Mouse (Mus musculus): Measurements from ENCODE around the gene Srp68. TPM values are rescaled to one million over a fixed set of nuclear protein-coding genes. Genes with fewer than 3 reads are reported as not detected.

The Srp68 gene
- polyA plus RNA-seq, 1 experiment from 2014 or later, result 89.8 TPM

- Histone ChIP-seq H3K36me3 (ENCODE audit: insufficient read depth) (peaks cover 39% of the 10 kb centered on the region), H3K4me3 (ENCODE audit: low read depth, low read length) (peak overlapping the region; percentile 97), H3K9me3 (ENCODE audit: low read depth, low read length) (no peaks in the 10 kb centered on the region), H3K4me2 (peak overlapping the region; percentile 85), H3K4me1 (ENCODE audit: insufficient read depth) (peaks cover 11% of the 10 kb centered on the region), H3K27me3 (ENCODE audit: insufficient read depth, low read length) (no peaks in the 10 kb centered on the region), H3K27ac (ENCODE audit: low read depth) (peak overlapping the region; percentile 90; the same call in 1 of the 2 replicates), H3K9ac (peak overlapping the region; percentile 92)
- peak; percentile 32; the same call in 1 of the 2 replicates for ATAC-seq (ENCODE audit: insufficient read depth)
- TF ChIP-seq CTCF (IDR thresholded peaks at IDR 0.05; ENCODE audit: low read depth), result no peak
- no peak for DNase-seq
- WGBS, result under 1% methylated on average over 39 of the region's 39 CpGs
Measured at GRCm38 (mm10) chr11:116273469-116274044, 460 bp downstream of the Srp68 start.

- Histone ChIP-seq H3K9ac (peak overlapping the region; percentile 92), H3K27ac (ENCODE audit: low read depth) (no peak overlapping the region), H3K4me1 (ENCODE audit: insufficient read depth) (peaks cover 11% of the 10 kb centered on the region), H3K27me3 (ENCODE audit: insufficient read depth, low read length) (no peaks in the 10 kb centered on the region), H3K4me3 (ENCODE audit: low read depth, low read length) (peak overlapping the region; percentile 97), H3K9me3 (ENCODE audit: low read depth, low read length) (no peaks in the 10 kb centered on the region), H3K4me2 (peak overlapping the region; percentile 85), H3K36me3 (ENCODE audit: insufficient read depth) (peaks cover 46% of the 10 kb centered on the region)
- TF ChIP-seq CTCF (IDR thresholded peaks at IDR 0.05; ENCODE audit: low read depth), result no peak
- DNase-seq (no peak), ATAC-seq (ENCODE audit: insufficient read depth) (no peak)
- 47% methylated on average over 12 of the region's 12 CpGs for WGBS
Measured at GRCm38 (mm10) chr11:116272589-116273468, 1.2 kb downstream of the Srp68 start.

- Histone ChIP-seq H3K9ac (no peak overlapping the region), H3K4me3 (ENCODE audit: low read depth, low read length) (no peak overlapping the region), H3K4me2 (no peak overlapping the region), H3K36me3 (ENCODE audit: insufficient read depth) (peaks cover 76% of the 10 kb centered on the region), H3K27me3 (ENCODE audit: insufficient read depth, low read length) (no peaks in the 10 kb centered on the region), H3K9me3 (ENCODE audit: low read depth, low read length) (no peaks in the 10 kb centered on the region), H3K27ac (ENCODE audit: low read depth) (no peak overlapping the region), H3K4me1 (ENCODE audit: insufficient read depth) (peaks cover 6% of the 10 kb centered on the region)
- no peak for ATAC-seq (ENCODE audit: insufficient read depth)
- TF ChIP-seq CTCF (IDR thresholded peaks at IDR 0.05; ENCODE audit: low read depth), result no peak
- 89% methylated on average over 8 of the region's 8 CpGs for WGBS
- no peak for DNase-seq
Measured at GRCm38 (mm10) chr11:116269560-116269959, 4.5 kb downstream of the Srp68 start.

- peaks cover 5% of the 10 kb centered on the region; the same call in 1 of the 2 replicates for H3K4me1 ChIP-seq (ENCODE audit: insufficient read depth)
- no peak overlapping the region for H3K4me3 ChIP-seq (ENCODE audit: low read depth, low read length)
- 93% methylated on average over 6 of the region's 6 CpGs for WGBS
- H3K36me3 ChIP-seq (ENCODE audit: insufficient read depth), result peaks cover 89% of the 10 kb centered on the region
- TF ChIP-seq CTCF (IDR thresholded peaks at IDR 0.05; ENCODE audit: low read depth), result no peak
- no peaks in the 10 kb centered on the region for H3K27me3 ChIP-seq (ENCODE audit: insufficient read depth, low read length)
- H3K9me3 ChIP-seq (ENCODE audit: low read depth, low read length), result no peaks in the 10 kb centered on the region
- ATAC-seq (ENCODE audit: insufficient read depth) (no peak), DNase-seq (no peak)
- H3K27ac ChIP-seq (ENCODE audit: low read depth), result no peak overlapping the region
- H3K9ac ChIP-seq, result no peak overlapping the region
- H3K4me2 ChIP-seq, result no peak overlapping the region
Measured at GRCm38 (mm10) chr11:116268313-116268712, 5.7 kb downstream of the Srp68 start.

- H3K36me3 ChIP-seq (ENCODE audit: insufficient read depth), result peaks cover 96% of the 10 kb centered on the region
Measured at GRCm38 (mm10) chr11:116267637-116268036, 6.4 kb downstream of the Srp68 start.

GRCm38 (mm10) chr11:116265850-116266249 lies 8.2 kb downstream of the Srp68 start:
- Histone ChIP-seq H3K27me3 (ENCODE audit: insufficient read depth, low read length) (no peaks in the 10 kb centered on the region), H3K36me3 (ENCODE audit: insufficient read depth) (peaks cover 96% of the 10 kb centered on the region), H3K4me3 (ENCODE audit: low read depth, low read length) (no peak overlapping the region), H3K9ac (no peak overlapping the region), H3K9me3 (ENCODE audit: low read depth, low read length) (no peaks in the 10 kb centered on the region), H3K27ac (ENCODE audit: low read depth) (no peak overlapping the region), H3K4me1 (ENCODE audit: insufficient read depth) (no peaks in the 10 kb centered on the region), H3K4me2 (no peak overlapping the region)
- 89% methylated on average over 4 of the region's 4 CpGs for WGBS
- no peak for TF ChIP-seq CTCF (IDR thresholded peaks at IDR 0.05; ENCODE audit: low read depth)
- ATAC-seq (ENCODE audit: insufficient read depth), result no peak
- DNase-seq, result no peak

More at GRCm38 (mm10) chr11:116267637-116268036, 6.4 kb downstream of the Srp68 start:
- Histone ChIP-seq H3K27me3 (ENCODE audit: insufficient read depth, low read length) (no peaks in the 10 kb centered on the region), H3K27ac (ENCODE audit: low read depth) (no peak overlapping the region), H3K4me1 (ENCODE audit: insufficient read depth) (0 out of 2 replicates have a peak, but pooled peaks cover 2% of the 10 kb centered on the region), H3K9me3 (ENCODE audit: low read depth, low read length) (no peaks in the 10 kb centered on the region), H3K4me2 (no peak overlapping the region), H3K9ac (no peak overlapping the region), H3K4me3 (ENCODE audit: low read depth, low read length) (no peak overlapping the region)
- no peak for DNase-seq
- TF ChIP-seq CTCF (IDR thresholded peaks at IDR 0.05; ENCODE audit: low read depth), result peak; percentile 22; the same call in 1 of the 2 replicates
- ATAC-seq (ENCODE audit: insufficient read depth), result no peak
- WGBS, result 77% methylated on average over 8 of the region's 8 CpGs

- DNase-seq (no peak), ATAC-seq (ENCODE audit: insufficient read depth) (no peak)
- Histone ChIP-seq H3K27ac (ENCODE audit: low read depth) (no peak overlapping the region), H3K4me2 (no peak overlapping the region), H3K4me1 (ENCODE audit: insufficient read depth) (no peaks in the 10 kb centered on the region), H3K27me3 (ENCODE audit: insufficient read depth, low read length) (no peaks in the 10 kb centered on the region), H3K36me3 (ENCODE audit: insufficient read depth) (peaks cover 96% of the 10 kb centered on the region), H3K4me3 (ENCODE audit: low read depth, low read length) (no peak overlapping the region), H3K9ac (no peak overlapping the region), H3K9me3 (ENCODE audit: low read depth, low read length) (no peaks in the 10 kb centered on the region)
- WGBS, result 87% methylated on average over 11 of the region's 11 CpGs
- no peak for TF ChIP-seq CTCF (IDR thresholded peaks at IDR 0.05; ENCODE audit: low read depth)
Measured at GRCm38 (mm10) chr11:116265352-116265751, 8.7 kb downstream of the Srp68 start.

Data from lung, embryonic 14.5 days (tissue).